Mouse (Mus musculus) hindbrain, postnatal 0 days (tissue): ENCODE results near the gene Lmf2. TPM values are rescaled to one million over a fixed set of nuclear protein-coding genes. Genes with fewer than 3 reads are reported as not detected.

ENCODE experiments used
- ATAC-seq: fragments of 200-750 bp; cut with Nextera tagmentation; 2 replicates; pipeline ENCODE4 v1.8.0; 2017; ENCODE audit warnings: mild to moderate bottlenecking, moderate TSS enrichment, moderate library complexity
- DNase-seq: peaks from one replicate; pipeline ENCODE4 v3.0.0-alpha.2; 2015; ENCODE audit warnings: low spot score
- H3K27ac ChIP-seq: fragments of 300-500 bp; sonication (generic); 2 replicates; pipeline ENCODE4 v1.5.1; 2014; ENCODE audit warnings: mild to moderate bottlenecking
- H3K27me3 ChIP-seq: fragments of 300-500 bp; sonication (generic); 2 replicates; pipeline ENCODE4 v1.6.1; 2014; ENCODE audit warnings: low read length, mixed read lengths; ENCODE audit not compliant: insufficient read depth
- H3K36me3 ChIP-seq: fragments of 300-500 bp; sonication (generic); 2 replicates; pipeline ENCODE4 v1.6.1; 2014; ENCODE audit warnings: low read length, mixed read lengths; ENCODE audit not compliant: insufficient read depth
- H3K4me1 ChIP-seq: fragments of 300-500 bp; sonication (generic); 2 replicates; pipeline ENCODE4 v1.6.1; 2014; ENCODE audit warnings: antibody characterized with exemption, low read length, mixed read lengths; ENCODE audit not compliant: insufficient read depth
- H3K4me2 ChIP-seq: fragments of 300-500 bp; sonication (generic); 2 replicates; pipeline ENCODE4 v1.6.1; 2014; ENCODE audit warnings: low read depth, mild to moderate bottlenecking, low read length, moderate library complexity, mixed read lengths
- H3K4me3 ChIP-seq: fragments of 300-500 bp; sonication (generic); 2 replicates; pipeline ENCODE4 v1.5.1; 2014; ENCODE audit warnings: low read length
- H3K9ac ChIP-seq: fragments of 300-500 bp; sonication (generic); replicated peaks from 2 replicates; pipeline ENCODE4 v1.6.1; 2014; ENCODE audit warnings: mild to moderate bottlenecking, low read length, moderate library complexity, mixed read lengths
- H3K9me3 ChIP-seq: fragments of 300-500 bp; sonication (generic); 2 replicates; pipeline ENCODE4 v1.6.1; 2016; ENCODE audit warnings: low read length, mixed read lengths
- CTCF ChIP-seq: IDR thresholded peaks from 2 replicates; pipeline ENCODE4 v1.5.1; 2016; ENCODE audit warnings: antibody characterized with exemption, control low read depth, low read depth
- WGBS: fragments of 180-500 bp; shearing (Covaris S2); extraction: QIAGEN DNeasy Blood & Tissue Kit; methylation state at CpG from one replicate; pipeline ENCODE4 v1.1.7; 2014; 5-methylcytosine and 5-hydroxymethylcytosine counted together
- microRNA-seq, 2 experiments: library from miRNA; unstranded; fragments of <30 nt; microRNA quantifications; one replicate each; pipeline ENCODE4; 2016
- polyA plus RNA-seq: library from polyadenylated mRNA; unstranded; fragments of >200 nt; fragmentation: Nextera tagmentation; extraction: Ambion mirVana; gene quantifications from 2 replicates; pipeline ENCODE4 v1.2.1, GENCODE M21; 2015
- total RNA-seq: library from RNA; depleted of rRNA; stranded (reverse); fragments of >200 nt; gene quantifications from 2 replicates; pipeline ENCODE4 v1.2.3, GENCODE M21; 2014; rRNA removed

Lmf2 gene
- total and polyA plus RNA-seq, 2 experiments from 2014 or later: 26.2 to 34.5 TPM

- H3K27me3 ChIP-seq: no peaks in the 10 kb centered on the region
- DNase-seq: peak; percentile 10
- no peaks in the 10 kb centered on the region for H3K36me3 ChIP-seq
- no peaks in the 10 kb centered on the region for H3K9me3 ChIP-seq
- peak overlapping the region; percentile 96 for H3K4me3 ChIP-seq
- no peak overlapping the region for H3K27ac ChIP-seq
- H3K4me1 ChIP-seq: peaks cover 26% of the 10 kb centered on the region
- no peak for TF ChIP-seq CTCF
- ATAC-seq: 0 out of 2 replicates have a peak, but pooled peaks have one; percentile 1
- WGBS: 30% methylated on average over 3 of the region's 3 CpGs
- H3K9ac ChIP-seq: peak overlapping the region; percentile 93
- H3K4me2 ChIP-seq: peak overlapping the region; percentile 86
These were observed 41.4 kb downstream of the Lmf2 start for GRCm38 (mm10) chr15:89314107-89314506.

- Histone ChIP-seq H3K27me3 (no peaks in the 10 kb centered on the region), H3K36me3 (no peaks in the 10 kb centered on the region), H3K4me2 (peak overlapping the region; percentile 86), H3K4me1 (peaks cover 26% of the 10 kb centered on the region), H3K27ac (no peak overlapping the region), H3K9ac (no peak overlapping the region), H3K9me3 (no peaks in the 10 kb centered on the region), H3K4me3 (no peak overlapping the region)
- ATAC-seq: no peak
- 64% methylated on average over 4 of the region's 4 CpGs for WGBS
- no peak for TF ChIP-seq CTCF
- no peak for DNase-seq
These were observed 42.1 kb downstream of the Lmf2 start for GRCm38 (mm10) chr15:89313359-89313758.

DNA sequence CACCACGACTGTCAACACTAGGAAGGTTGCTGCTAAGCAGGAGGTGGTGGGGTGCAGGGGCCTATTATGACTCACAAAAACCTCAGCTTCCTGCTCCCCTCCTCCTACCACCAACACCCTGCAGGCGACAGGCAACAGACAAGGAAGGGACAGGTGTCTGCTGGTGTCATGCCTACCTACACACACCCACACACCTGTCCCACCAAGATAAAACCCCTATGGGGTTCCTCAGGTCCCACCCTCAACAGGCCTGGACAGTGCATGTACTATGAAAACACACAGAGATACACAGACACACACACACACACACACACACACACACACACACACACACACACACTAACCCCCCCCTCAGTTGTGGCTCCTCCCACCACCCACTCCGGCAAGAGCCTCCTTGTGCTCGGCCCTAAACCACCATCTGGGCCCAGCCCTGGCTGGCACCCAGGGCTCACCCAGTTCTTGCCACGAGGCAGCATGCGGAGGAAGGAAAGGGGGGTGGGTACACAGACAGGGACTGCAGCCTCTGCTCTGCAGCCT is 45.4 kb downstream of the Lmf2 start:
- Histone ChIP-seq H3K36me3 (peaks cover 21% of the 10 kb centered on the region), H3K9ac (no peak overlapping the region), H3K9me3 (no peaks in the 10 kb centered on the region), H3K4me3 (no peak overlapping the region), H3K27me3 (no peaks in the 10 kb centered on the region), H3K4me2 (no peak overlapping the region), H3K4me1 (peaks cover 26% of the 10 kb centered on the region), H3K27ac (no peak overlapping the region)
- TF ChIP-seq CTCF: no peak
- no peak for ATAC-seq
- 53% methylated on average over 5 of the region's 6 CpGs for WGBS
- peak; percentile 33 for DNase-seq

DNA sequence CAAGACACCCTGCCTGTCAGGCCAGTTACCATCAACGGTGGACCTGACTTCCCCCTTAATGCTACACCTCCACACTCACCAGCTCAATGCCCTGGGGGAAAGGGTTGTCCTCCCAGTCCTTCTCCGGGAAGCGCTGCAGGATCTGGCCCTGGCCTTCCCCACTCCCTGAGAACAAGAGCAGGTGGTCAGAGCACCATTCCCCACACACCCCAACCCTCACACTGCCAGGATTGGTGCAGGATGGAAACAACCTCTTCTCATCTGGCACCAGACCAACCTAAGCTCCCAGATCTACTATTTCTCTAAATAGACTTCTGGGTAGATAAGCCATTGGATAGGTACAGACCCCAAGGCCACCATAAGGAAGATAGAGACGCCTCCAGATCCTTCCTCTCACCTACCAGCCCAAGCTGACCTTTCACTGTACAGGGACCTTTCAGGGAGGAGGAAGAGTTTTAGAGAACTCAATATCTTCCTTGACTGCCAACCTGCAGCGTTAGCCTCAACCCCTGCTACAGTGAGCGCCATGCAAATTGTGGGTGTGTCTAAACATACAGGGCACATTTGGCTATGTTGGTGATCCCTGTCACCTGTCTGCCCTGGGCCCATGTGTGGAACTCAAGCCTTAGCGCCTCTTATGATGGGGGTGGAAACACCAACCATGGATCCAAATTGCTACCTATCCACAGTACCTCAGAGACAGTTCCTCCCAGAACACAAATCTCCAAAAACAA is 46.9 kb downstream of the Lmf2 start:
- H3K9ac ChIP-seq: no peak overlapping the region
- H3K4me3 ChIP-seq: no peak overlapping the region
- peaks cover 33% of the 10 kb centered on the region for H3K36me3 ChIP-seq
- H3K9me3 ChIP-seq: no peaks in the 10 kb centered on the region
- no peak overlapping the region for H3K27ac ChIP-seq
- WGBS: 89% methylated on average over 7 of the region's 7 CpGs
- DNase-seq (no peak), ATAC-seq (no peak)
- peaks cover 19% of the 10 kb centered on the region for H3K4me1 ChIP-seq
- no peak for TF ChIP-seq CTCF
- H3K4me2 ChIP-seq: no peak overlapping the region
- no peaks in the 10 kb centered on the region for H3K27me3 ChIP-seq

DNA sequence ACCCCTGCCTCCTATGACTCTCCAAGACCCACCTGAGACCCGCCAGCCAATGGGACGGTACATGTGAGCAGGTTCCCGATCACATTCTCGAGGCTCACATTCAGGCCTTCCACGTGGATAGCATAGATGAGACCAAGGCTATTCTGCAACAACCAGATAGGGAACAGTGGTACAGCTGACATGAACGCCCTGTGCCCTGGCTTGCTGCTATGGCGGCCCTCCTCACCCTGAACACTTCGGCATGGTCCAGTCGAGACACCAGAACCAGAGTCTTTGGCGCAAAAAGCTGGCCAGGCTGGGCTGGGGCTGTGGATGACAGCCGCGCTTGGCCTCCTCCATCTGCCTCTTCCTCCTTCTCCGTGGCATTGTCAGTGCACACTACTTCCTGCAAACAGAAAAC is 48.0 kb downstream of the Lmf2 start:
- no peak for ATAC-seq
- peaks cover 44% of the 10 kb centered on the region for H3K36me3 ChIP-seq
- WGBS: 93% methylated on average over 13 of the region's 13 CpGs

GRCm38 (mm10) chr15:89305966-89306365 is 49.5 kb downstream of the Lmf2 start:
- no peak for DNase-seq
- Histone ChIP-seq H3K9ac (no peak overlapping the region), H3K27ac (no peak overlapping the region), H3K27me3 (no peaks in the 10 kb centered on the region), H3K9me3 (no peaks in the 10 kb centered on the region), H3K4me1 (peaks cover 8% of the 10 kb centered on the region; the same call in 1 of the 2 replicates), H3K4me2 (no peak overlapping the region), H3K36me3 (peaks cover 59% of the 10 kb centered on the region), H3K4me3 (no peak overlapping the region)
- no peak for ATAC-seq
- 72% methylated on average over 1 of the region's 1 CpGs for WGBS
- no peak for TF ChIP-seq CTCF

More for the DNA sequence above, 48.0 kb downstream of the Lmf2 start:
- no peak overlapping the region for H3K4me2 ChIP-seq
- no peak overlapping the region for H3K27ac ChIP-seq
- TF ChIP-seq CTCF: no peak
- H3K9ac ChIP-seq: no peak overlapping the region
- no peak for DNase-seq
- no peaks in the 10 kb centered on the region for H3K9me3 ChIP-seq
- H3K27me3 ChIP-seq: no peaks in the 10 kb centered on the region
- no peak overlapping the region for H3K4me3 ChIP-seq
- H3K4me1 ChIP-seq: peaks cover 12% of the 10 kb centered on the region; the same call in 1 of the 2 replicates

Small RNAs within 50 kb of the gene (microRNA-seq; reads per million reads assigned to microRNA genes)
- gene Mir6959: 0.36 to 1.8 reads per million in 2 experiments

Other genes starting within 250 kb of the Lmf2 start
- gene Tubgcp6, start 232.5 kb downstream of the Lmf2 start, total RNA-seq: 50.0 and 54.7 TPM in 2 replicates
- 10.6 and 11.5 TPM in 2 replicates for gene Tubgcp6, start 232.5 kb downstream of the Lmf2 start, polyA plus RNA-seq
- 23.5 and 27.1 TPM in 2 replicates for gene Hdac10, start 227.0 kb downstream of the Lmf2 start, total RNA-seq
- gene Hdac10, start 227.0 kb downstream of the Lmf2 start, polyA plus RNA-seq: 19.0 and 19.8 TPM in 2 replicates
- gene Mapk12, start 215.0 kb downstream of the Lmf2 start, total RNA-seq: 3.3 and 4.8 TPM in 2 replicates
- gene Mapk12, start 215.0 kb downstream of the Lmf2 start, polyA plus RNA-seq: 2.6 and 5.1 TPM in 2 replicates
- 19.7 and 30.6 TPM in 2 replicates for gene Mapk11, start 206.0 kb downstream of the Lmf2 start, total RNA-seq
- 15.8 and 17.8 TPM in 2 replicates for gene Mapk11, start 206.0 kb downstream of the Lmf2 start, polyA plus RNA-seq
- gene Plxnb2, start 174.9 kb downstream of the Lmf2 start, total RNA-seq: 239 and 274 TPM in 2 replicates
- gene Plxnb2, start 174.9 kb downstream of the Lmf2 start, polyA plus RNA-seq: 64.1 and 64.7 TPM in 2 replicates
- gene Dennd6b, start 159.2 kb downstream of the Lmf2 start, total RNA-seq: 73.9 and 79.9 TPM in 2 replicates
- 60.1 and 62.2 TPM in 2 replicates for gene Dennd6b, start 159.2 kb downstream of the Lmf2 start, polyA plus RNA-seq
- gene Ppp6r2, start 144.1 kb downstream of the Lmf2 start, total RNA-seq: 257 and 290 TPM in 2 replicates
- gene Ppp6r2, start 144.1 kb downstream of the Lmf2 start, polyA plus RNA-seq: 71.2 and 72.7 TPM in 2 replicates
- 265 and 324 TPM in 2 replicates for gene Sbf1, start 40.3 kb downstream of the Lmf2 start, total RNA-seq
- 69.5 and 70.7 TPM in 2 replicates for gene Sbf1, start 40.3 kb downstream of the Lmf2 start, polyA plus RNA-seq
- not detected in 2 replicates for gene Adm2, start 32.9 kb downstream of the Lmf2 start, total RNA-seq
- gene Adm2, start 32.9 kb downstream of the Lmf2 start, polyA plus RNA-seq: not detected in 2 replicates
- gene Miox, start 21.3 kb downstream of the Lmf2 start, total RNA-seq: not detected in 2 replicates
- not detected in 2 replicates for gene Miox, start 21.3 kb downstream of the Lmf2 start, polyA plus RNA-seq
- gene Ncaph2, start 60 bp upstream of the Lmf2 start, total RNA-seq: 79.1 and 106 TPM in 2 replicates
- gene Ncaph2, start 60 bp upstream of the Lmf2 start, polyA plus RNA-seq: 97.1 and 99.1 TPM in 2 replicates
- 28.5 and 52.6 TPM in 2 replicates for gene Sco2, start 18.2 kb upstream of the Lmf2 start, total RNA-seq
- 22.9 and 24.3 TPM in 2 replicates for gene Sco2, start 18.2 kb upstream of the Lmf2 start, polyA plus RNA-seq
- gene Tymp, start 21.4 kb upstream of the Lmf2 start, total RNA-seq: 7.8 and 8.9 TPM in 2 replicates
- 3.6 and 3.9 TPM in 2 replicates for gene Tymp, start 21.4 kb upstream of the Lmf2 start, polyA plus RNA-seq
- 0.43 and 7.2 TPM in 2 replicates for gene Odf3b, start 23.6 kb upstream of the Lmf2 start, total RNA-seq
- gene Odf3b, start 23.6 kb upstream of the Lmf2 start, polyA plus RNA-seq: 5.4 and 7.0 TPM in 2 replicates
- 0.26 and 0.40 TPM in 2 replicates for gene Klhdc7b, start 29.3 kb upstream of the Lmf2 start, total RNA-seq
- 0.04 TPM in 1 of 2 replicates, not detected in the other for gene Klhdc7b, start 29.3 kb upstream of the Lmf2 start, polyA plus RNA-seq
- gene Syce3, start 54.8 kb upstream of the Lmf2 start, total RNA-seq: not detected in 2 replicates
- gene Syce3, start 54.8 kb upstream of the Lmf2 start, polyA plus RNA-seq: not detected in 2 replicates
- 3.4 and 4.7 TPM in 2 replicates for gene Cpt1b, start 70.2 kb upstream of the Lmf2 start, total RNA-seq
- 1.6 and 2.4 TPM in 2 replicates for gene Cpt1b, start 70.2 kb upstream of the Lmf2 start, polyA plus RNA-seq
- 0.65 and 1.3 TPM in 2 replicates for gene C730034F03Rik, start 73.9 kb upstream of the Lmf2 start, total RNA-seq
- 2.8 and 3.3 TPM in 2 replicates for gene C730034F03Rik, start 73.9 kb upstream of the Lmf2 start, polyA plus RNA-seq
- 1.6 and 1.8 TPM in 2 replicates for gene Gm44502, start 74.0 kb upstream of the Lmf2 start, total RNA-seq
- gene Gm44502, start 74.0 kb upstream of the Lmf2 start, polyA plus RNA-seq: not detected in 2 replicates
- 57.6 and 65.4 TPM in 2 replicates for gene Chkb, start 74.2 kb upstream of the Lmf2 start, total RNA-seq
- gene Chkb, start 74.2 kb upstream of the Lmf2 start, polyA plus RNA-seq: 105 and 109 TPM in 2 replicates
- gene Mapk8ip2, start 98.3 kb upstream of the Lmf2 start, total RNA-seq: 101 and 108 TPM in 2 replicates
- gene Mapk8ip2, start 98.3 kb upstream of the Lmf2 start, polyA plus RNA-seq: 64.7 and 67.8 TPM in 2 replicates
- 34.6 and 35.8 TPM in 2 replicates for gene Arsa, start 121.8 kb upstream of the Lmf2 start, total RNA-seq
- gene Arsa, start 121.8 kb upstream of the Lmf2 start, polyA plus RNA-seq: 28.5 and 28.9 TPM in 2 replicates
- 43.6 and 61.8 TPM in 2 replicates for gene Shank3, start 144.0 kb upstream of the Lmf2 start, total RNA-seq
- gene Shank3, start 144.0 kb upstream of the Lmf2 start, polyA plus RNA-seq: 7.1 and 8.7 TPM in 2 replicates
- 2.4 and 3.3 TPM in 2 replicates for gene Acr, start 212.7 kb upstream of the Lmf2 start, total RNA-seq
- 2.1 TPM in 2 replicates for gene Acr, start 212.7 kb upstream of the Lmf2 start, polyA plus RNA-seq
- gene Rabl2, start 236.3 kb upstream of the Lmf2 start, total RNA-seq: 42.2 and 62.1 TPM in 2 replicates
- 59.1 and 66.6 TPM in 2 replicates for gene Rabl2, start 236.3 kb upstream of the Lmf2 start, polyA plus RNA-seq